Mouse (Mus musculus): ENCODE results near the gene Rdx. TPM values are rescaled to one million over a fixed set of nuclear protein-coding genes. Genes with fewer than 3 reads are reported as not detected.

Gene Rdx
- polyA plus RNA-seq, 1 experiment, result 17.9 TPM

- no peak overlapping the region for H3K4me3 ChIP-seq (ENCODE audit: control insufficient read depth, low read depth, low read length)
- H3K36me3 ChIP-seq (ENCODE audit: control insufficient read depth, insufficient read depth, low read length), result no peaks in the 10 kb centered on the region
- no peaks in the 10 kb centered on the region for H3K27me3 ChIP-seq (ENCODE audit: control insufficient read depth, insufficient read depth, low read length)
- TF ChIP-seq POLR2A (IDR thresholded peaks at IDR 0.05; ENCODE audit: control insufficient read depth, low read depth, low read length) (no peak), CTCF (IDR thresholded peaks at IDR 0.05; ENCODE audit: control insufficient read depth, insufficient read depth, insufficient replicate concordance, low read depth, low read length) (no peak)
- H3K4me1 ChIP-seq (ENCODE audit: control insufficient read depth, insufficient read depth, low read length), result no peaks in the 10 kb centered on the region
- H3K27ac ChIP-seq (ENCODE audit: control insufficient read depth, insufficient read depth, low read depth, low read length), result no peak overlapping the region
These were observed 5.3 kb upstream of the Rdx start for GRCm38 (mm10) chr9:52041657-52042056.

DNA sequence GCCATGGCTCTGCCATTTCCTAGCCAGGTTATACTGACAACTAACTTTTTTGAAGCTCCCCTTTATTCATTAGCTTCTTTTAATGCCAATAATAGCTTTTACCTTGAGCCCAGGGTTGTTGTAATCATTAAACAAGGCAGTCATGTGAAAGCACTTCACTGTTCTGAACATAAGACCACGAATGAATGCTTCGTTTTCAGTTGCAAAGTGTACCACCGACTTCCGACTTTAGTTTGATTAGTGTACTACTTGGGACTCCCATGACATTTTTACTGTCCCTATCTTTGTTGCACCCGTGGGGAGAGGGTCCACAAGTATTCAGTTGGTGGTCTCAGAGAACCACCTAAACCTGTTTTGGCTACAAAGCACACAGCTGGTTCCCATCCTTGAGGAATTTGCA, 287 bp upstream of the Rdx start:
- Histone ChIP-seq H3K27ac (ENCODE audit: control insufficient read depth, insufficient read depth, low read depth, low read length) (peak overlapping the region; percentile 82; the same call in 1 of the 2 replicates), H3K27me3 (ENCODE audit: control insufficient read depth, insufficient read depth, low read length) (no peaks in the 10 kb centered on the region), H3K36me3 (ENCODE audit: control insufficient read depth, insufficient read depth, low read length) (no peaks in the 10 kb centered on the region), H3K4me3 (ENCODE audit: control insufficient read depth, low read depth, low read length) (no peak overlapping the region), H3K4me1 (ENCODE audit: control insufficient read depth, insufficient read depth, low read length) (peaks cover 4% of the 10 kb centered on the region)
- no peak for TF ChIP-seq CTCF (IDR thresholded peaks at IDR 0.05; ENCODE audit: control insufficient read depth, insufficient read depth, insufficient replicate concordance, low read depth, low read length)
- TF ChIP-seq POLR2A (IDR thresholded peaks at IDR 0.05; ENCODE audit: control insufficient read depth, low read depth, low read length), result no peak

- peak overlapping the region; percentile 93 for H3K4me3 ChIP-seq (ENCODE audit: control insufficient read depth, low read depth, low read length)
- H3K4me1 ChIP-seq (ENCODE audit: control insufficient read depth, insufficient read depth, low read length), result peaks cover 4% of the 10 kb centered on the region
- TF ChIP-seq CTCF (IDR thresholded peaks at IDR 0.05; ENCODE audit: control insufficient read depth, insufficient read depth, insufficient replicate concordance, low read depth, low read length), result 0 out of 2 replicates have a peak, but pooled peaks have one; percentile 12
- no peak; the same call in 1 of the 2 replicates for TF ChIP-seq POLR2A (IDR thresholded peaks at IDR 0.05; ENCODE audit: control insufficient read depth, low read depth, low read length)
- peak overlapping the region; percentile 82 for H3K27ac ChIP-seq (ENCODE audit: control insufficient read depth, insufficient read depth, low read depth, low read length)
- H3K36me3 ChIP-seq (ENCODE audit: control insufficient read depth, insufficient read depth, low read length), result no peaks in the 10 kb centered on the region
- H3K27me3 ChIP-seq (ENCODE audit: control insufficient read depth, insufficient read depth, low read length), result no peaks in the 10 kb centered on the region
These were observed 1.1 kb downstream of the Rdx start for GRCm38 (mm10) chr9:52047821-52048649.

DNA sequence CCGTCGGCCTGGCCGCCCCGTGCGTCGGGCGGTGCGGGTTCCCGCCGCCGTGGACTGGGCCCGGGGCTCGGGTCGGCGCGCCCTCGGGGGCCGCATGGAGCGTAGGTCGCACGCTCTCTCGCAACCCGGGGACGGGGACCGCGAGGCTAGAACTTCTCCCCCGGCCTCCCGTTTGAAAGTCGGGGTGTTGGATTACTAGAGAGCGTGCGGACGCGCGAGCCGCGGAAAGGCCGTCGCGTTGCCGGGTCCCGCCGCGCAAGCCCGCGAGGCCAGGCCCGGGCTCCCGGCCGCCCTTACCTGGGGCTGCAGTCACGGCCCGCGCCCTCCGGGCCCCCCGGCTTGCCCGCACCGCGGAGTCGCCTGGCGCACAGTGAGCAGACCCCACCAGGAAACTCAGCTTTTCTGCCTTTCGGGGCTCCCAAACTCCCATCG, 1.7 kb downstream of the Rdx start:
- H3K4me1 ChIP-seq (ENCODE audit: control insufficient read depth, insufficient read depth, low read length), result peaks cover 4% of the 10 kb centered on the region
- H3K36me3 ChIP-seq (ENCODE audit: control insufficient read depth, insufficient read depth, low read length), result no peaks in the 10 kb centered on the region
- peak overlapping the region; percentile 93 for H3K4me3 ChIP-seq (ENCODE audit: control insufficient read depth, low read depth, low read length)
- peak; percentile 38; the same call in 1 of the 2 replicates for TF ChIP-seq POLR2A (IDR thresholded peaks at IDR 0.05; ENCODE audit: control insufficient read depth, low read depth, low read length)
- no peak for TF ChIP-seq CTCF (IDR thresholded peaks at IDR 0.05; ENCODE audit: control insufficient read depth, insufficient read depth, insufficient replicate concordance, low read depth, low read length)
- H3K27ac ChIP-seq (ENCODE audit: control insufficient read depth, insufficient read depth, low read depth, low read length), result peak overlapping the region; percentile 82
- no peaks in the 10 kb centered on the region for H3K27me3 ChIP-seq (ENCODE audit: control insufficient read depth, insufficient read depth, low read length)

DNA sequence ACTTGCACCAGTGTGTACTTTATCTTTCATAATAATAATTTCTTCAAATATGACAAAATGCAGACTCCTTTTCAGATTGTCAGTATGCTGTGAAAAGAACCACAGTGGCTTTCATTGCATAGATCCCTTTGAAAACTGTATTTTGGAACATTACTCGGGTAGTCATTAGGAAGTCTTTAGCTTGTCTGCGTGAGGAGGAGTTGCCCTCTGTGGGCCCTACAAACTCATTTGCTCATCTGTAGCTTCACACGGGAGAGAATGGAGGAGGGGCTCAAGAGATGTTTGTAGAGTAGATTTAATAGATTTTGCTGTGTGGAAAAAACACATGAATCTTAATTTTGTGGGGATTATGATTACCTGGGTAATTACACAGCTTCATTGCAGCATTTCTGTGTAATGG, 2.6 kb downstream of the Rdx start:
- Histone ChIP-seq H3K27ac (ENCODE audit: control insufficient read depth, insufficient read depth, low read depth, low read length) (no peak overlapping the region), H3K4me1 (ENCODE audit: control insufficient read depth, insufficient read depth, low read length) (peaks cover 4% of the 10 kb centered on the region), H3K36me3 (ENCODE audit: control insufficient read depth, insufficient read depth, low read length) (no peaks in the 10 kb centered on the region), H3K4me3 (ENCODE audit: control insufficient read depth, low read depth, low read length) (peak overlapping the region; percentile 33; the same call in 1 of the 2 replicates), H3K27me3 (ENCODE audit: control insufficient read depth, insufficient read depth, low read length) (no peaks in the 10 kb centered on the region)
- TF ChIP-seq POLR2A (IDR thresholded peaks at IDR 0.05; ENCODE audit: control insufficient read depth, low read depth, low read length), result no peak
- no peak for TF ChIP-seq CTCF (IDR thresholded peaks at IDR 0.05; ENCODE audit: control insufficient read depth, insufficient read depth, insufficient replicate concordance, low read depth, low read length)

GRCm38 (mm10) chr9:52050361-52050760, 3.4 kb downstream of the Rdx start:
- Histone ChIP-seq H3K27me3 (ENCODE audit: control insufficient read depth, insufficient read depth, low read length) (no peaks in the 10 kb centered on the region), H3K4me3 (ENCODE audit: control insufficient read depth, low read depth, low read length) (no peak overlapping the region), H3K27ac (ENCODE audit: control insufficient read depth, insufficient read depth, low read depth, low read length) (no peak overlapping the region), H3K4me1 (ENCODE audit: control insufficient read depth, insufficient read depth, low read length) (peaks cover 4% of the 10 kb centered on the region), H3K36me3 (ENCODE audit: control insufficient read depth, insufficient read depth, low read length) (no peaks in the 10 kb centered on the region)
- no peak for TF ChIP-seq POLR2A (IDR thresholded peaks at IDR 0.05; ENCODE audit: control insufficient read depth, low read depth, low read length)
- no peak for TF ChIP-seq CTCF (IDR thresholded peaks at IDR 0.05; ENCODE audit: control insufficient read depth, insufficient read depth, insufficient replicate concordance, low read depth, low read length)

DNA sequence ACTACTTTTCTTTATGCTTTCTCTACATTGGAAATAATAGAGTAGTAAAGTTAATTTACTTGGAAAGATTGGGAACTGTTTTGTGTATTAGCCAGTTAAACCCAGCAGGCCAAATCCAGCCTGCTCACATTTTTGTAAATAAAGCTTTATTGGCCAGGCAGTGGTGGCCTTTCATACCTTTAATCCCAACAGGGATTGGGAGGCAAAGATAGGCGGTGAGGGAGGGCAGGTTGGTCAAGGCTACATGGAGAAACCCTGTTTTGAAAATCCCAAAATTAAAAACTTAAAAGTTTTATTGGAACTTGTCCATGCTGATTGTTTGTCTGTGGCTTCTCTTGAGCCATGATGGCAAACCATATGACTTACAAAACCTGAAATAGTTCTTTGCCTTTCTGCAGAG, 5.2 kb downstream of the Rdx start:
- H3K4me1 ChIP-seq (ENCODE audit: control insufficient read depth, insufficient read depth, low read length), result peaks cover 4% of the 10 kb centered on the region
- no peak overlapping the region for H3K27ac ChIP-seq (ENCODE audit: control insufficient read depth, insufficient read depth, low read depth, low read length)
- no peak overlapping the region for H3K4me3 ChIP-seq (ENCODE audit: control insufficient read depth, low read depth, low read length)
- no peaks in the 10 kb centered on the region for H3K27me3 ChIP-seq (ENCODE audit: control insufficient read depth, insufficient read depth, low read length)
- H3K36me3 ChIP-seq (ENCODE audit: control insufficient read depth, insufficient read depth, low read length), result no peaks in the 10 kb centered on the region
- TF ChIP-seq POLR2A (IDR thresholded peaks at IDR 0.05; ENCODE audit: control insufficient read depth, low read depth, low read length) (no peak), CTCF (IDR thresholded peaks at IDR 0.05; ENCODE audit: control insufficient read depth, insufficient read depth, insufficient replicate concordance, low read depth, low read length) (no peak)
